Mouse (Mus musculus) midbrain, postnatal 0 days (tissue): Measurements from ENCODE around the gene Tmbim6. TPM values are rescaled to one million over a fixed set of nuclear protein-coding genes. Genes with fewer than 3 reads are reported as not detected.

Source experiments
- ATAC-seq: fragments of 200-750 bp; cut with Nextera tagmentation; 2 replicates; pipeline ENCODE4 v1.8.0; 2017; ENCODE audit warnings: moderate number of reproducible peaks, mild to moderate bottlenecking, moderate TSS enrichment, moderate library complexity; ENCODE audit not compliant: low FRiP score
- DNase-seq: peaks from one replicate; pipeline ENCODE4 v3.0.0-alpha.2; 2015; ENCODE audit warnings: low spot score
- H3K27ac ChIP-seq: fragments of 300-500 bp; sonication (generic); 2 replicates; pipeline ENCODE4 v1.5.1; 2014; ENCODE audit warnings: low read depth, mild to moderate bottlenecking, low read length, mixed read lengths
- H3K27me3 ChIP-seq: fragments of 300-500 bp; sonication (generic); 2 replicates; pipeline ENCODE4 v1.6.1; 2014; ENCODE audit warnings: low read length, control low read depth, mixed read lengths; ENCODE audit not compliant: insufficient read depth
- H3K36me3 ChIP-seq: fragments of 300-500 bp; sonication (generic); 2 replicates; pipeline ENCODE4 v1.6.1; 2014; ENCODE audit warnings: low read length, control low read depth, mixed read lengths; ENCODE audit not compliant: insufficient read depth
- H3K4me1 ChIP-seq: fragments of 300-500 bp; sonication (generic); 2 replicates; pipeline ENCODE4 v1.6.1; 2014; ENCODE audit warnings: mild to moderate bottlenecking, control low read depth, antibody characterized with exemption, low read length, mixed read lengths; ENCODE audit not compliant: insufficient read depth
- H3K4me2 ChIP-seq: fragments of 300-500 bp; sonication (generic); 2 replicates; pipeline ENCODE4 v1.6.1; 2014; ENCODE audit warnings: low read depth, mild to moderate bottlenecking, low read length, mixed read lengths; ENCODE audit not compliant: poor library complexity, severe bottlenecking
- H3K4me3 ChIP-seq: fragments of 300-500 bp; sonication (generic); 2 replicates; pipeline ENCODE4 v1.5.1; 2014; ENCODE audit warnings: low read depth, mild to moderate bottlenecking, low read length, moderate library complexity
- H3K9ac ChIP-seq: fragments of 300-500 bp; sonication (generic); replicated peaks from 2 replicates; pipeline ENCODE4 v1.6.1; 2014; ENCODE audit warnings: mild to moderate bottlenecking, low read length, moderate library complexity, mixed read lengths; ENCODE audit not compliant: poor library complexity, severe bottlenecking
- H3K9me3 ChIP-seq: fragments of 300-500 bp; sonication (generic); 2 replicates; pipeline ENCODE4 v1.6.1; 2016; ENCODE audit warnings: low read length, control low read depth
- CTCF ChIP-seq: IDR thresholded peaks from 2 replicates; pipeline ENCODE4 v1.5.1; 2016; ENCODE audit warnings: antibody characterized with exemption, mild to moderate bottlenecking
- WGBS: fragments of 180-500 bp; shearing (Covaris S2); extraction: QIAGEN DNeasy Blood & Tissue Kit; methylation state at CpG from one replicate; pipeline ENCODE4 v1.1.7; 2014; 5-methylcytosine and 5-hydroxymethylcytosine counted together
- polyA plus RNA-seq: library from polyadenylated mRNA; unstranded; fragments of >200 nt; fragmentation: Nextera tagmentation; extraction: Ambion mirVana; gene quantifications from 2 replicates; pipeline ENCODE4 v1.2.1, GENCODE M21; 2015
- total RNA-seq: library from RNA; depleted of rRNA; stranded (reverse); fragments of >200 nt; gene quantifications from 2 replicates; pipeline ENCODE4 v1.2.3, GENCODE M21; 2014; rRNA removed

Tmbim6 gene
- total and polyA plus RNA-seq, 2 experiments from 2014 or later, result 327 TPM

- Histone ChIP-seq H3K4me3 (no peak overlapping the region), H3K4me1 (peaks cover 12% of the 10 kb centered on the region), H3K4me2 (no peak overlapping the region), H3K36me3 (no peaks in the 10 kb centered on the region), H3K27me3 (no peaks in the 10 kb centered on the region), H3K9me3 (no peaks in the 10 kb centered on the region), H3K27ac (no peak overlapping the region), H3K9ac (no peak overlapping the region)
- DNase-seq (no peak), ATAC-seq (no peak)
- TF ChIP-seq CTCF, result no peak
- 67% methylated on average over 7 of the region's 7 CpGs for WGBS
Observed at GRCm38 (mm10) chr15:99454585-99455279, 62.0 kb downstream of the Tmbim6 start.

GRCm38 (mm10) chr15:99455415-99455814, 62.7 kb downstream of the Tmbim6 start:
- no peak overlapping the region for H3K4me3 ChIP-seq
- no peak overlapping the region; the same call in 1 of the 2 replicates for H3K9ac ChIP-seq
- ATAC-seq (no peak), DNase-seq (no peak)
- no peak for TF ChIP-seq CTCF
- no peaks in the 10 kb centered on the region for H3K36me3 ChIP-seq
- H3K27ac ChIP-seq, result no peak overlapping the region
- H3K4me2 ChIP-seq, result no peak overlapping the region
- H3K9me3 ChIP-seq, result no peaks in the 10 kb centered on the region
- H3K27me3 ChIP-seq, result no peaks in the 10 kb centered on the region
- 78% methylated on average over 3 of the region's 3 CpGs for WGBS
- H3K4me1 ChIP-seq, result peaks cover 12% of the 10 kb centered on the region

- ATAC-seq (no peak), DNase-seq (peak; percentile 51)
- Histone ChIP-seq H3K4me2 (peak overlapping the region; percentile 83), H3K9ac (peak overlapping the region; percentile 65), H3K4me1 (peaks cover 12% of the 10 kb centered on the region), H3K27me3 (no peaks in the 10 kb centered on the region), H3K27ac (peak overlapping the region; percentile 86), H3K9me3 (no peaks in the 10 kb centered on the region), H3K36me3 (no peaks in the 10 kb centered on the region), H3K4me3 (peak overlapping the region; percentile 79)
- no peak for TF ChIP-seq CTCF
- 8% methylated on average over 7 of the region's 7 CpGs for WGBS
Observed at GRCm38 (mm10) chr15:99456338-99456962, 63.8 kb downstream of the Tmbim6 start.

GRCm38 (mm10) chr15:99456963-99457605, 64.4 kb downstream of the Tmbim6 start:
- H3K9ac ChIP-seq, result peak overlapping the region; percentile 65
- no peaks in the 10 kb centered on the region for H3K36me3 ChIP-seq
- under 1% methylated on average over 33 of the region's 43 CpGs for WGBS
- H3K4me3 ChIP-seq, result peak overlapping the region; percentile 79
- H3K27ac ChIP-seq, result peak overlapping the region; percentile 86
- peaks cover 12% of the 10 kb centered on the region for H3K4me1 ChIP-seq
- peak overlapping the region; percentile 83 for H3K4me2 ChIP-seq
- no peaks in the 10 kb centered on the region for H3K27me3 ChIP-seq
- no peaks in the 10 kb centered on the region for H3K9me3 ChIP-seq
- peak; percentile 66 for DNase-seq
- TF ChIP-seq CTCF, result no peak
- ATAC-seq, result peak; percentile 77

- peak; percentile 94 for ATAC-seq
- H3K4me3 ChIP-seq, result peak within 1 kb of the TSS; percentile 79
- peak; percentile 94 for DNase-seq
- no peaks in the 10 kb centered on the region for H3K9me3 ChIP-seq
- H3K4me2 ChIP-seq, result peak within 1 kb of the TSS; percentile 83
- peaks cover 12% of the 10 kb centered on the region for H3K4me1 ChIP-seq
- peak within 1 kb of the TSS; percentile 86 for H3K27ac ChIP-seq
- H3K9ac ChIP-seq, result peak within 1 kb of the TSS; percentile 65
- H3K36me3 ChIP-seq, result no peaks in the 10 kb centered on the region
- no peaks in the 10 kb centered on the region for H3K27me3 ChIP-seq
- under 1% methylated on average over 45 of the region's 45 CpGs for WGBS
- TF ChIP-seq CTCF, result no peak
Observed at GRCm38 (mm10) chr15:99457606-99458401, 65.1 kb downstream of the Tmbim6 start, which contains the start of gene Nckap5l. Gene Nckap5l (minus strand): TSS chr15:99457748.

Other genes starting within 250 kb of the Tmbim6 start
- 1.6 and 3.6 TPM in 2 replicates for gene Kcnh3, start 168.0 kb upstream of the Tmbim6 start, total RNA-seq
- gene Kcnh3, start 168.0 kb upstream of the Tmbim6 start, polyA plus RNA-seq, result 0.60 and 0.67 TPM in 2 replicates
- gene Mcrs1, start 140.9 kb upstream of the Tmbim6 start, total RNA-seq, result 223 and 225 TPM in 2 replicates
- 207 and 222 TPM in 2 replicates for gene Mcrs1, start 140.9 kb upstream of the Tmbim6 start, polyA plus RNA-seq
- gene Prpf40b, start 97.8 kb upstream of the Tmbim6 start, total RNA-seq, result 95.5 and 97.9 TPM in 2 replicates
- gene Prpf40b, start 97.8 kb upstream of the Tmbim6 start, polyA plus RNA-seq, result 99.6 and 107 TPM in 2 replicates
- 0.38 and 2.3 TPM in 2 replicates for gene Fam186b, start 97.0 kb upstream of the Tmbim6 start, total RNA-seq
- gene Fam186b, start 97.0 kb upstream of the Tmbim6 start, polyA plus RNA-seq, result 1.4 and 1.6 TPM in 2 replicates
- 13.5 and 15.5 TPM in 2 replicates for gene Fmnl3, start 22.4 kb upstream of the Tmbim6 start, total RNA-seq
- 8.5 and 9.8 TPM in 2 replicates for gene Fmnl3, start 22.4 kb upstream of the Tmbim6 start, polyA plus RNA-seq
- gene Nckap5l, start 64.9 kb downstream of the Tmbim6 start, total RNA-seq, result 20.2 and 24.1 TPM in 2 replicates
- 11.4 and 12.2 TPM in 2 replicates for gene Nckap5l, start 64.9 kb downstream of the Tmbim6 start, polyA plus RNA-seq
- gene Bcdin3d, start 81.8 kb downstream of the Tmbim6 start, total RNA-seq, result 11.7 and 12.4 TPM in 2 replicates
- gene Bcdin3d, start 81.8 kb downstream of the Tmbim6 start, polyA plus RNA-seq, result 12.6 and 14.6 TPM in 2 replicates
- gene Faim2, start 135.3 kb downstream of the Tmbim6 start, total RNA-seq, result 42.0 and 42.1 TPM in 2 replicates
- 72.0 and 82.5 TPM in 2 replicates for gene Faim2, start 135.3 kb downstream of the Tmbim6 start, polyA plus RNA-seq
- not detected in 2 replicates for gene Aqp2, start 186.2 kb downstream of the Tmbim6 start, total RNA-seq
- not detected in 2 replicates for gene Aqp2, start 186.2 kb downstream of the Tmbim6 start, polyA plus RNA-seq
- gene Aqp5, start 197.9 kb downstream of the Tmbim6 start, total RNA-seq, result 2.4 and 3.2 TPM in 2 replicates
- 1.0 and 1.4 TPM in 2 replicates for gene Aqp5, start 197.9 kb downstream of the Tmbim6 start, polyA plus RNA-seq
- gene Aqp6, start 208.5 kb downstream of the Tmbim6 start, total RNA-seq, result 1.7 TPM in 1 of 2 replicates, not detected in the other
- 0.23 and 0.28 TPM in 2 replicates for gene Aqp6, start 208.5 kb downstream of the Tmbim6 start, polyA plus RNA-seq